Mouse (Mus musculus): ENCODE data around the gene Zbtb39. TPM values are rescaled to one million over a fixed set of nuclear protein-coding genes. Genes with fewer than 3 reads are reported as not detected.

Zbtb39 gene
- polyA plus RNA-seq, 1 experiment from 2014 or later = 1.0 TPM

GRCm38 (mm10) chr10:127730933-127731310, 8.4 kb upstream of the Zbtb39 start:
- peaks cover 21% of the 10 kb centered on the region; the same call in 1 of the 2 replicates for H3K4me1 ChIP-seq (ENCODE audit: insufficient read depth)

GRCm38 (mm10) chr10:127731397-127731796, 7.9 kb upstream of the Zbtb39 start:
- H3K9me3 ChIP-seq (ENCODE audit: low read length) = no peaks in the 10 kb centered on the region
- H3K27me3 ChIP-seq (ENCODE audit: insufficient read depth, low read length) = no peaks in the 10 kb centered on the region
- 18% methylated on average over 5 of the region's 5 CpGs for WGBS (ENCODE audit: insufficient replicate concordance)
- ATAC-seq (peak; percentile 24; the same call in 1 of the 2 replicates), DNase-seq (no peak)
- no peaks in the 10 kb centered on the region for H3K36me3 ChIP-seq (replicated peaks; ENCODE audit: insufficient read depth, low read length)
- no peak overlapping the region for H3K4me3 ChIP-seq (ENCODE audit: low read depth, low read length)
- no peak overlapping the region for H3K27ac ChIP-seq (ENCODE audit: low read depth)
- H3K4me2 ChIP-seq (ENCODE audit: low read depth, low read length) = no peak overlapping the region
- no peak for TF ChIP-seq CTCF (IDR thresholded peaks at IDR 0.05; ENCODE audit: low read depth)
- TF ChIP-seq EP300 (IDR thresholded peaks at IDR 0.05; ENCODE audit: low read depth) = no peak
- H3K4me1 ChIP-seq (ENCODE audit: insufficient read depth) = peaks cover 25% of the 10 kb centered on the region; the same call in 1 of the 2 replicates
- no peak overlapping the region for H3K9ac ChIP-seq (replicated peaks)

More at GRCm38 (mm10) chr10:127730933-127731310, 8.4 kb upstream of the Zbtb39 start:
- peak overlapping the region; percentile 34 for H3K4me2 ChIP-seq (ENCODE audit: low read depth, low read length)
- ATAC-seq (no peak), DNase-seq (no peak)
- no peaks in the 10 kb centered on the region for H3K9me3 ChIP-seq (ENCODE audit: low read length)
- no peak overlapping the region for H3K4me3 ChIP-seq (ENCODE audit: low read depth, low read length)
- no peak overlapping the region for H3K27ac ChIP-seq (ENCODE audit: low read depth)
- H3K36me3 ChIP-seq (replicated peaks; ENCODE audit: insufficient read depth, low read length) = no peaks in the 10 kb centered on the region
- WGBS (ENCODE audit: insufficient replicate concordance) = 50% methylated on average over 9 of the region's 9 CpGs
- H3K9ac ChIP-seq (replicated peaks) = no peak overlapping the region
- TF ChIP-seq CTCF (IDR thresholded peaks at IDR 0.05; ENCODE audit: low read depth) (no peak), EP300 (IDR thresholded peaks at IDR 0.05; ENCODE audit: low read depth) (no peak)
- no peaks in the 10 kb centered on the region for H3K27me3 ChIP-seq (ENCODE audit: insufficient read depth, low read length)

GRCm38 (mm10) chr10:127734434-127734833, 4.9 kb upstream of the Zbtb39 start:
- ATAC-seq (no peak), DNase-seq (no peak)
- H3K9me3 ChIP-seq (ENCODE audit: low read length) = no peaks in the 10 kb centered on the region
- H3K9ac ChIP-seq (replicated peaks) = no peak overlapping the region
- H3K36me3 ChIP-seq (replicated peaks; ENCODE audit: insufficient read depth, low read length) = no peaks in the 10 kb centered on the region
- peaks cover 43% of the 10 kb centered on the region for H3K4me1 ChIP-seq (ENCODE audit: insufficient read depth)
- TF ChIP-seq CTCF (IDR thresholded peaks at IDR 0.05; ENCODE audit: low read depth) (peak; percentile 81), EP300 (IDR thresholded peaks at IDR 0.05; ENCODE audit: low read depth) (no peak)
- H3K27ac ChIP-seq (ENCODE audit: low read depth) = no peak overlapping the region
- no peak overlapping the region for H3K4me3 ChIP-seq (ENCODE audit: low read depth, low read length)
- no peak overlapping the region for H3K4me2 ChIP-seq (ENCODE audit: low read depth, low read length)
- 30% methylated on average over 5 of the region's 5 CpGs for WGBS (ENCODE audit: insufficient replicate concordance)
- no peaks in the 10 kb centered on the region for H3K27me3 ChIP-seq (ENCODE audit: insufficient read depth, low read length)

- ATAC-seq (no peak), DNase-seq (no peak)
- H3K9me3 ChIP-seq (ENCODE audit: low read length) = no peaks in the 10 kb centered on the region
- no peaks in the 10 kb centered on the region for H3K36me3 ChIP-seq (replicated peaks; ENCODE audit: insufficient read depth, low read length)
- TF ChIP-seq CTCF (IDR thresholded peaks at IDR 0.05; ENCODE audit: low read depth) (no peak), EP300 (IDR thresholded peaks at IDR 0.05; ENCODE audit: low read depth) (no peak)
- H3K27me3 ChIP-seq (ENCODE audit: insufficient read depth, low read length) = no peaks in the 10 kb centered on the region
- no peak overlapping the region for H3K9ac ChIP-seq (replicated peaks)
- no peak overlapping the region for H3K4me2 ChIP-seq (ENCODE audit: low read depth, low read length)
- H3K4me3 ChIP-seq (ENCODE audit: low read depth, low read length) = no peak overlapping the region
- H3K4me1 ChIP-seq (ENCODE audit: insufficient read depth) = peaks cover 41% of the 10 kb centered on the region
- H3K27ac ChIP-seq (ENCODE audit: low read depth) = peak overlapping the region; percentile 85
- 26% methylated on average over 2 of the region's 2 CpGs for WGBS (ENCODE audit: insufficient replicate concordance)
Measured at GRCm38 (mm10) chr10:127736266-127736665, 3.1 kb upstream of the Zbtb39 start.

- Histone ChIP-seq H3K4me3 (ENCODE audit: low read depth, low read length) (no peak overlapping the region), H3K4me2 (ENCODE audit: low read depth, low read length) (0 out of 2 replicates have a peak overlapping the region, but pooled peaks have one; percentile 40), H3K27ac (ENCODE audit: low read depth) (peak overlapping the region; percentile 85), H3K9ac (replicated peaks) (0 out of 2 replicates have a peak overlapping the region, but pooled peaks have one; percentile 5), H3K9me3 (ENCODE audit: low read length) (no peaks in the 10 kb centered on the region), H3K36me3 (replicated peaks; ENCODE audit: insufficient read depth, low read length) (peaks cover 5% of the 10 kb centered on the region), H3K4me1 (ENCODE audit: insufficient read depth) (peaks cover 36% of the 10 kb centered on the region), H3K27me3 (ENCODE audit: insufficient read depth, low read length) (no peaks in the 10 kb centered on the region)
- ATAC-seq (no peak), DNase-seq (no peak)
- WGBS (ENCODE audit: insufficient replicate concordance) = 26% methylated on average over 4 of the region's 4 CpGs
- TF ChIP-seq CTCF (IDR thresholded peaks at IDR 0.05; ENCODE audit: low read depth) (no peak), EP300 (IDR thresholded peaks at IDR 0.05; ENCODE audit: low read depth) (peak; percentile 36)
Measured at GRCm38 (mm10) chr10:127736916-127737315, 2.4 kb upstream of the Zbtb39 start.

- Histone ChIP-seq H3K4me3 (ENCODE audit: low read depth, low read length) (no peak overlapping the region), H3K36me3 (replicated peaks; ENCODE audit: insufficient read depth, low read length) (peaks cover 11% of the 10 kb centered on the region), H3K4me2 (ENCODE audit: low read depth, low read length) (peak overlapping the region; percentile 40), H3K9me3 (ENCODE audit: low read length) (no peaks in the 10 kb centered on the region), H3K27me3 (ENCODE audit: insufficient read depth, low read length) (no peaks in the 10 kb centered on the region), H3K9ac (replicated peaks) (0 out of 2 replicates have a peak overlapping the region, but pooled peaks have one; percentile 5), H3K4me1 (ENCODE audit: insufficient read depth) (peaks cover 36% of the 10 kb centered on the region), H3K27ac (ENCODE audit: low read depth) (peak overlapping the region; percentile 85)
- ATAC-seq (no peak), DNase-seq (no peak)
- no peak for TF ChIP-seq CTCF (IDR thresholded peaks at IDR 0.05; ENCODE audit: low read depth)
- no peak for TF ChIP-seq EP300 (IDR thresholded peaks at IDR 0.05; ENCODE audit: low read depth)
- WGBS (ENCODE audit: insufficient replicate concordance) = 29% methylated on average over 2 of the region's 2 CpGs
Measured at GRCm38 (mm10) chr10:127737552-127737951, 1.8 kb upstream of the Zbtb39 start.
